Mouse (Mus musculus): Measurements from ENCODE around the gene Gm6880. TPM values are rescaled to one million over a fixed set of nuclear protein-coding genes. Genes with fewer than 3 reads are reported as not detected.
"Not testable (repeated sequence)": the region's sequence is repeated elsewhere in the genome, so short reads cannot be mapped to it uniquely, and the experiment has no call there.

Gm6880 gene
- total RNA-seq (2021) = not detected
- long read RNA-seq, experiment 1 = 0 reads
- long read RNA-seq, experiment 2 = 0 reads

DNA sequence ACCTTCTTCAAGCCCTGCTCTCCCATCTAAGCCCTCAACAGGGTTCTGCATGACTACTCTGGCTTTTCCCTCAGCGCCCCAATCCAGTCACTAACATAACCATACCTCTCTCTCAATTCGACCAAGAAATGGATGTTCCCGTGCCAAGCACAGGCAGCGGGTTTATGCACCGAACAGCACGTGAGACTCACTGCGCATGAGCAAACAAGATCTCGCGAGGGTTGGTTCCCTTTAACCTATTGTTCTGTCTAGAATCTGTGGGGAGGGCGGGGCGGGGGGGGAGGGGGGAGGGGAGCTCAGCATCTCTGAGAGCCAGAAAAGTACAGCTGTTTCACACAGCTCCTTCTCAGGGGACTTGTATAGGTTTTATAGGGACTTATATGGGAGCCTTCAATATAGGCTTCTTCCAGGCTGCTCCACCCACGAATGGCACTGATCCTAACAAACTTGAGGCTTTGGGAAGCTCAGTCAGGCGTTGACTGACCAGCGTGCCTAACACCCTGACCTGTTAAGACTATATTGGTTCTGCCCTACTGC, at the start of gene Gm6880:
Gene Gm6880 (minus strand): TSS at position 51 of the 537 bp plus-strand sequence.
- intact Hi-C loops (cut with DNase I); H3K4me3 ChIP-seq; DNase-seq; H3K27ac ChIP-seq: not testable (repeated sequence)

DNA sequence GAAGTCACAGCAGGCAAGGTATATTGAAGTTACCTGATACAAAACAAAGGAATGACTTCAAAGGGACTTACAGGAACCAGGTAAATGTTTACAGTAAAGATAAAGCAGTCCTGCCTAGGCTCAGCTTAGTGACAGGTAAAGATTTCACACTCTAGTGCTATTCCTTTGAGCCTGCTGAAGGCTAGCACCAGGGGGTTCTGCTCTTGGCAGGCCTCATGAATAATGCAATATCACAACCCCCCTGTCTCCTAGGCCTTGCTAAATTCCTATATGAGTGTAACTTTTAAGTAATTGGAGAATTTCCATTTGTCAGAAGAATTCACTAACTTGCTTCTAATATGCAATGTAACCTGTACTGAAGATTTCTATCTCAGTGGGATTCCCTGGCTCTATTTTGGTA, 36.3 kb upstream of the Gm6880 start:
- H3K4me3 ChIP-seq = not testable (repeated sequence)

DNA sequence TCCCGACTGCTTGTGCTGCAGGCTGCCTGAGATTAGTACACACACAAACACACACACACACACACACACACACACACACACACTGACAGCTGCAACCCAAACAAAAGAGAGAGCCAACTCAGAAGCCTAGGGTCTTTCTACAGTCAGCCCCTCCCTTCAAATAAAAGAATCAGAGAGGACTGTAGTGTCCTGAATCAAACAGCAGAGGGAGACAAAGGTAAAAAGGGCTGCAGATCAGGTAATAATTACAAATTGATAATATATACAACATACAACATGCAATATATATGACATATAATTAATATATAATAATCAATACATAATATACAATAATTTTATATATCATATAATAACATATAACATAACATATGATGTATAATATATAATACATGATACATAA, 15.9 kb upstream of the Gm6880 start:
- DNase-seq = no peak
- no peak overlapping the region for H3K27ac ChIP-seq
- peak; percentile 32 for TF ChIP-seq CTCF (IDR thresholded peaks at IDR 0.05)
- intact Hi-C loops (cut with DNase I) = no loop called here
- H3K4me3 ChIP-seq = no peak overlapping the region

More for the DNA sequence above, 36.3 kb upstream of the Gm6880 start:
- DNase-seq; H3K27ac ChIP-seq; intact Hi-C loops (cut with DNase I): not testable (repeated sequence)

- Histone ChIP-seq H3K27ac (no peak overlapping the region), H3K4me3 (no peak overlapping the region)
- no peak for DNase-seq
- peak; percentile 76 for TF ChIP-seq CTCF (IDR thresholded peaks at IDR 0.05)
- intact Hi-C loops (cut with DNase I) = loop anchor here (10.0 kb wide), 1 partner anchor 432 kb away; no protein-coding TSS in a partner anchor
Observed at GRCm38 (mm10) chrX:74452773-74453172, 28.4 kb downstream of the Gm6880 start.

- intact Hi-C loops (cut with DNase I) = loop anchor here (10.0 kb wide), 1 partner anchor 433 kb away; no protein-coding TSS in a partner anchor
- TF ChIP-seq CTCF (IDR thresholded peaks at IDR 0.05) = no peak
Observed at GRCm38 (mm10) chrX:74451157-74451912, 29.9 kb downstream of the Gm6880 start.

More at GRCm38 (mm10) chrX:74451157-74451912, 29.9 kb downstream of the Gm6880 start:
- H3K27ac ChIP-seq = no peak overlapping the region
- no peak for DNase-seq
- no peak overlapping the region for H3K4me3 ChIP-seq

Other genes starting within 250 kb of the Gm6880 start
- 10 to 100 TPM; 32.3 to 48.3 TPM for gene Flna, start 231.6 kb downstream of the Gm6880 start, total RNA-seq (2021)
- 10 to 100 TPM; 25.7 to 30.3 TPM for gene Emd, start 226.7 kb downstream of the Gm6880 start, total RNA-seq (2021)
- 100 to 1,000 TPM; 165 to 212 TPM for gene Rpl10, start 210.6 kb downstream of the Gm6880 start, total RNA-seq (2021)
- 10 to 100 TPM; 48.5 to 48.7 TPM for gene Taz, start 199.5 kb downstream of the Gm6880 start, total RNA-seq (2021)
- 100 to 1,000 TPM in 1 of 2 experiments, 10 to 100 TPM in 1; 98.0 to 105 TPM for gene Dnase1l1, start 199.1 kb downstream of the Gm6880 start, total RNA-seq (2021)
- gene Atp6ap1, start 184.3 kb downstream of the Gm6880 start, total RNA-seq (2021) = 10 to 100 TPM; 77.8 to 95.1 TPM
- gene Gdi1, start 176.4 kb downstream of the Gm6880 start, total RNA-seq (2021) = 10 to 100 TPM; 30.6 to 36.0 TPM
- gene Fam50a, start 168.4 kb downstream of the Gm6880 start, total RNA-seq (2021) = 10 to 100 TPM; 22.5 to 27.6 TPM
- gene Plxna3, start 152.3 kb downstream of the Gm6880 start, total RNA-seq (2021) = under 1 TPM; 0.15 to 0.50 TPM
- 10 to 100 TPM; 33.9 to 37.1 TPM for gene Lage3, start 127.8 kb downstream of the Gm6880 start, total RNA-seq (2021)
- gene Ubl4a, start 108.2 kb downstream of the Gm6880 start, total RNA-seq (2021) = 10 to 100 TPM; 55.6 to 63.7 TPM
- gene Slc10a3, start 108.0 kb downstream of the Gm6880 start, total RNA-seq (2021) = 1 to 10 TPM; 2.5 TPM
- 10 to 100 TPM; 13.2 to 13.6 TPM for gene Fam3a, start 88.1 kb downstream of the Gm6880 start, total RNA-seq (2021)
- gene Ikbkg, start 88.1 kb downstream of the Gm6880 start, total RNA-seq (2021) = 10 to 100 TPM; 21.2 to 26.8 TPM
- gene G6pdx, start 52.2 kb downstream of the Gm6880 start, total RNA-seq (2021) = 1 to 10 TPM; 4.2 to 4.7 TPM
- gene Olfr1326-ps1, start 93.5 kb upstream of the Gm6880 start, total RNA-seq (2021) = not detected
- gene Olfr1325, start 111.3 kb upstream of the Gm6880 start, total RNA-seq (2021) = not detected
- not detected for gene Gm5640, start 164.2 kb upstream of the Gm6880 start, total RNA-seq (2021)

Data from gastrocnemius, adult 2 months (tissue).